In the genomic region with DNA sequence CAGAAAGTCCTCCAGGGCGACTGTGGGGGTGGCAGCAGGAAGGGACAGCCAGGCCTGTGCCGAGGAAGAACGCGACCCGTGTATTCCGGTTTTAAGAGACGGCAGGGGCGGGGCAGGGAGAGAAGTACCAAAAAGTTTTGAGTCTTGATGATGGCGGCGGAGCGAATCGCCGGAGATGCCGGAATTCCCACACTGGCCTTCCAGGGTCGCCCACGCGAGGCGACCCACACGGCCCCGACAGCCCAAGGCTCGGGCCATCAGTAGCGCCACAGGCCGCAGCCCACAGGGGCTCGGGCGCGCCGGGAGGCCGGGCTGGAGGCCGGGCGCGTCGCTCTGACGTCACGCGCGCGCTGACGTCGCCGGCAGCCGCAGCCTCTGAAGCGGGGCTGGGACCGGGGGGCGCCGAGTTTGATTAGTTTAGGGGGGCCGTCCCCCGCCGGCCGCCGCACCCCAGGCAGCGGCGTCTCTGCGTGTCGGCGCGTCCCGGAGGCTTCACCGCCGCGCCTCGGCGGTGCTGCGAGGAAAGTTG, we compare ENCODE assay signal across 8 mouse cellular contexts. TPM values are rescaled to one million over a fixed set of nuclear protein-coding genes. Genes with fewer than 3 reads are reported as not detected.
DNase-seq lines count a peak whose midpoint lies in the region; ATAC-seq and TF ChIP-seq lines count a peak whose summit lies in the region.

A gene (plus strand): TSS at position 366 of the 529 bp plus-strand sequence.

- ATAC-seq in erythroblast, adult 5-6 weeks (replicated peaks; ENCODE audit: low FRiP score, poor library complexity, severe bottlenecking) = peak; percentile 77
- peak; percentile 93 for ATAC-seq in heart, embryonic 11.5 days (replicated peaks; ENCODE audit: insufficient number of reproducible peaks, low FRiP score, low TSS enrichment)
- peak; percentile 97 for ATAC-seq in kidney, embryonic 15.5 days (replicated peaks; ENCODE audit: low FRiP score)
- ATAC-seq in monocyte, adult 5-6 weeks (replicated peaks; ENCODE audit: insufficient number of reproducible peaks, low FRiP score, low TSS enrichment, poor library complexity, severe bottlenecking) = peak; percentile 68

- H3K4me1 ChIP-seq in heart, embryonic 11.5 days (ENCODE audit: control insufficient read depth, insufficient read depth, low read length) = peaks cover 5% of the 10 kb centered on the region; the same call in 1 of the 2 replicates
- peaks cover 15% of the 10 kb centered on the region for H3K4me1 ChIP-seq in kidney, embryonic 15.5 days
- H3K4me1 ChIP-seq in liver, adult 2 months (ENCODE audit: control insufficient read depth, insufficient read depth, low read length) = peaks cover 8% of the 10 kb centered on the region

- peak within 1 kb of the TSS; percentile 69 for H3K4me3 ChIP-seq in heart, embryonic 11.5 days (ENCODE audit: low read depth, low read length)
- peak within 1 kb of the TSS; percentile 79 for H3K4me3 ChIP-seq in kidney, embryonic 15.5 days (replicated peaks)
- H3K4me3 ChIP-seq in liver, adult 2 months (ENCODE audit: insufficient read depth, low read depth, low read length) = peak within 1 kb of the TSS; percentile 90

- no peaks in the 10 kb centered on the region for H3K27me3 ChIP-seq in heart, embryonic 11.5 days (ENCODE audit: control insufficient read depth, insufficient read depth, low read length)
- no peaks in the 10 kb centered on the region for H3K27me3 ChIP-seq in kidney, embryonic 15.5 days
- no peaks in the 10 kb centered on the region for H3K27me3 ChIP-seq in liver, adult 2 months (ENCODE audit: control insufficient read depth, insufficient read depth, low read length)

- peak within 1 kb of the TSS; percentile 90 for H3K9ac ChIP-seq in heart, embryonic 11.5 days (ENCODE audit: low read depth, low read length)
- H3K9ac ChIP-seq in kidney, embryonic 15.5 days = peak within 1 kb of the TSS; percentile 86
- H3K9ac ChIP-seq in liver, adult 2 months (ENCODE audit: low read depth, low read length) = peak within 1 kb of the TSS; percentile 93

- no peak for TF ChIP-seq CTCF in brain, embryonic 14.5 days (IDR thresholded peaks at IDR 0.05; ENCODE audit: borderline replicate concordance, extremely low read depth, insufficient read depth, insufficient read length)
- no peak for TF ChIP-seq CTCF in liver, adult 2 months (IDR thresholded peaks at IDR 0.05; ENCODE audit: low read depth, low read length)

- peaks cover 18% of the 10 kb centered on the region; the same call in 1 of the 2 replicates for H3K79me2 ChIP-seq in liver, adult 2 months (ENCODE audit: control insufficient read depth, insufficient read depth, low read length)

- DNase-seq in CD4-positive helper T cell, adult 2 months (ENCODE audit: low read depth, low spot score) = peak; percentile 91
- DNase-seq in brain, embryonic 14.5 days (ENCODE audit: low read depth) = peak; percentile 91
- peak; percentile 58 for DNase-seq in liver, adult 2 months (ENCODE audit: extremely low read depth, low read depth, low spot score)
- peak; percentile 73 to 77 for DNase-seq in spleen, postnatal 36 days (ENCODE audit: low spot score in 2 of 2)

- peak within 1 kb of the TSS; percentile 88 for H3K4me2 ChIP-seq in heart, embryonic 11.5 days
- peak within 1 kb of the TSS; percentile 96 for H3K4me2 ChIP-seq in kidney, embryonic 15.5 days

- H3K27ac ChIP-seq in heart, embryonic 11.5 days (ENCODE audit: low read depth, low read length) = peak within 1 kb of the TSS; percentile 82
- peak within 1 kb of the TSS; percentile 83 for H3K27ac ChIP-seq in kidney, embryonic 15.5 days
- H3K27ac ChIP-seq in liver, adult 2 months (replicated peaks; ENCODE audit: insufficient read depth, low read depth, low read length) = peak within 1 kb of the TSS; percentile 79

- H3K9me3 ChIP-seq in heart, embryonic 11.5 days (replicated peaks; ENCODE audit: control insufficient read depth, low read length) = no peaks in the 10 kb centered on the region
- no peaks in the 10 kb centered on the region for H3K9me3 ChIP-seq in kidney, embryonic 15.5 days (replicated peaks)

- peak; percentile 78; the same call in 1 of the 2 replicates for TF ChIP-seq POLR2A in brain, embryonic 14.5 days (IDR thresholded peaks at IDR 0.05; ENCODE audit: borderline replicate concordance, extremely low read depth, insufficient read depth, insufficient read length, poor library complexity, severe bottlenecking)
- 0 out of 2 replicates have a peak, but pooled peaks have one; percentile 31 for TF ChIP-seq POLR2A in liver, adult 2 months (IDR thresholded peaks at IDR 0.05; ENCODE audit: extremely low read depth, insufficient read depth, low read length)

- 1% methylated on average over 63 of the region's 63 CpGs for WGBS in heart, embryonic 11.5 days (ENCODE audit: insufficient replicate concordance)
- under 1% methylated on average over 63 of the region's 63 CpGs for WGBS in kidney, embryonic 15.5 days
- WGBS in liver, adult 2 months = under 1% methylated on average over 63 of the region's 63 CpGs

- H3K36me3 ChIP-seq in heart, embryonic 11.5 days (ENCODE audit: control insufficient read depth, insufficient read depth, low read length) = no peaks in the 10 kb centered on the region
- H3K36me3 ChIP-seq in kidney, embryonic 15.5 days = no peaks in the 10 kb centered on the region
- H3K36me3 ChIP-seq in liver, adult 2 months (ENCODE audit: control insufficient read depth, insufficient read depth, low read length) = no peaks in the 10 kb centered on the region

RNA-seq across cellular contexts. Expression of the gene that starts here (rescaled TPM):
- polyA plus RNA-seq in brain, embryonic 14.5 days (2012; rRNA removed) = 107 and 135 TPM in 2 replicates
- total RNA-seq in erythroblast, adult 5-6 weeks (2015; ENCODE audit: low replicate concordance) = 12.5 and 23.2 TPM in 2 replicates
- total RNA-seq in erythroblast, adult 5-6 weeks (2017; ENCODE audit: low replicate concordance) = 11.0 and 13.7 TPM in 2 replicates
- polyA plus RNA-seq in heart, embryonic 11.5 days (2014; fragmentation: Nextera tagmentation; extraction: Ambion mirVana) = 25.3 and 25.8 TPM in 2 replicates
- polyA plus RNA-seq in kidney, embryonic 15.5 days (2015; fragmentation: Nextera tagmentation; extraction: Ambion mirVana) = 25.4 and 25.6 TPM in 2 replicates
- total RNA-seq in liver, adult 2 months (2014; rRNA removed) = 16.2 and 17.4 TPM in 2 replicates
- 2.3 and 2.6 TPM in 2 replicates for polyA plus RNA-seq in liver, adult 2 months (2012; rRNA removed)
- total RNA-seq in monocyte, adult 5-6 weeks (2017) = 39.7 to 59.4 TPM (median 42.1 TPM) in 3 replicates

Comparison
In these comparisons a context has a peak if more than half of its experiments do, and no peak if none do; other contexts are left out.
1. Peak in every context shown above with its lines: DNase-seq, ATAC-seq, H3K4me3 ChIP-seq and H3K27ac ChIP-seq.